Mouse (Mus musculus) heart, adult 2 months (tissue): Measurements from ENCODE around the gene Axin1. TPM values are rescaled to one million over a fixed set of nuclear protein-coding genes. Genes with fewer than 3 reads are reported as not detected.

Experiments
- DNase-seq, 2 experiments: peaks; one replicate each; pipeline ENCODE4 v3.0.0; 2021
- H3K27ac ChIP-seq: fragments of 200-600 bp; 2 replicates; pipeline ENCODE4 v1.8.1; 2022
- H3K27me3 ChIP-seq: fragments of 200-500 bp; 2 replicates; pipeline ENCODE4 v1.6.1; 2012; ENCODE audit warnings: mild to moderate bottlenecking, low read length, inconsistent platforms, mixed read lengths; ENCODE audit not compliant: control insufficient read depth, insufficient read depth
- H3K36me3 ChIP-seq: fragments of 200-500 bp; 2 replicates; pipeline ENCODE4 v1.6.1; 2012; ENCODE audit warnings: low read length, inconsistent platforms; ENCODE audit not compliant: control insufficient read depth, insufficient read depth
- H3K4me1 ChIP-seq: fragments of 200-500 bp; 2 replicates; pipeline ENCODE4 v1.6.1; 2011; ENCODE audit warnings: low read length; ENCODE audit not compliant: control insufficient read depth, insufficient read depth
- H3K4me3 ChIP-seq: fragments of 200-600 bp; 2 replicates; pipeline ENCODE4 v1.8.1; 2022
- H3K79me2 ChIP-seq: fragments of 200-500 bp; replicated peaks from 2 replicates; pipeline ENCODE4 v1.6.1; 2012; ENCODE audit warnings: mild to moderate bottlenecking, inconsistent platforms, low read length, moderate library complexity, mixed read lengths; ENCODE audit not compliant: control insufficient read depth, insufficient read depth
- H3K9ac ChIP-seq: fragments of 200-500 bp; 2 replicates; pipeline ENCODE4 v1.6.1; 2012; ENCODE audit warnings: low read depth, mild to moderate bottlenecking, control low read depth, inconsistent platforms, low read length, mixed read lengths
- CTCF ChIP-seq: fragments of 200-600 bp; IDR thresholded peaks from 2 replicates; pipeline ENCODE4 v1.8.1; 2022; ENCODE audit warnings: antibody characterized with exemption, mild to moderate bottlenecking, moderate library complexity
- EP300 ChIP-seq: fragments of 200-500 bp; IDR thresholded peaks from 2 replicates; pipeline ENCODE4 v1.6.1; 2011; ENCODE audit warnings: low read depth, low read length, control low read depth; ENCODE audit not compliant: insufficient read depth
- POLR2A ChIP-seq: fragments of 200-500 bp; IDR thresholded peaks from 2 replicates; pipeline ENCODE4 v1.6.1; 2011; ENCODE audit warnings: mild to moderate bottlenecking, low read depth, low read length, control low read depth; ENCODE audit not compliant: insufficient read depth
- WGBS: fragments of 180-500 bp; shearing (Covaris S2); methylation state at CpG from one replicate; pipeline ENCODE4 v1.1.7; 2018; 5-methylcytosine and 5-hydroxymethylcytosine counted together
- intact Hi-C: fragments of 180-260 bp; cut with DNase I; formaldehyde crosslinking; loops from one replicate; pipeline ENCODE4 v1.15.1; 2025
- polyA plus RNA-seq: library from polyadenylated mRNA; depleted of rRNA; stranded (reverse); fragments of >200 nt; gene quantifications from 2 replicates; pipeline ENCODE4 v1.2.3, GENCODE M21; 2012
- total RNA-seq, 2 experiments: library from RNA; stranded (reverse); gene quantifications; 2 replicates each; pipeline ENCODE4 v1.2.3; 2021

The Axin1 gene
- total and polyA plus RNA-seq, 3 experiments = 7.6 to 18.2 (median 16.5) TPM

- 2% methylated on average over 57 of the region's 58 CpGs for WGBS
- intact Hi-C loops = loop anchor here (2.0 to 5.0 kb wide), 2 partner anchors 16 to 103 kb away; partner anchors contain the start of genes Fam234a and Mrpl28
Measured at GRCm38 (mm10) chr17:26138901-26139381, 453 bp downstream of the Axin1 start.

GRCm38 (mm10) chr17:26142796-26143195, 4.3 kb downstream of the Axin1 start:
- Histone ChIP-seq H3K36me3 (peaks cover 6% of the 10 kb centered on the region), H3K27me3 (no peaks in the 10 kb centered on the region), H3K4me3 (no peak overlapping the region), H3K79me2 (peaks cover 11% of the 10 kb centered on the region), H3K9ac (no peak overlapping the region), H3K27ac (no peak overlapping the region), H3K4me1 (peaks cover 4% of the 10 kb centered on the region)
- intact Hi-C loops = no loop called here
- 66% methylated on average over 4 of the region's 4 CpGs for WGBS
- DNase-seq = no peak
- no peak for TF ChIP-seq POLR2A
- TF ChIP-seq CTCF = no peak
- no peak for TF ChIP-seq EP300

More at GRCm38 (mm10) chr17:26138901-26139381, 453 bp downstream of the Axin1 start:
- Histone ChIP-seq H3K27me3 (no peaks in the 10 kb centered on the region), H3K79me2 (peaks cover 7% of the 10 kb centered on the region), H3K36me3 (peaks cover 3% of the 10 kb centered on the region; the same call in 1 of the 2 replicates), H3K4me3 (peak overlapping the region; percentile 85), H3K27ac (peak overlapping the region; percentile 83), H3K4me1 (peaks cover 4% of the 10 kb centered on the region), H3K9ac (peak overlapping the region; percentile 95)
- no peak for DNase-seq
- TF ChIP-seq EP300 (no peak), POLR2A (no peak), CTCF (no peak)

GRCm38 (mm10) chr17:26143386-26143785, 4.9 kb downstream of the Axin1 start:
- Histone ChIP-seq H3K9ac (no peak overlapping the region), H3K27me3 (no peaks in the 10 kb centered on the region), H3K27ac (no peak overlapping the region), H3K4me1 (peaks cover 4% of the 10 kb centered on the region), H3K36me3 (peaks cover 6% of the 10 kb centered on the region), H3K79me2 (peaks cover 11% of the 10 kb centered on the region), H3K4me3 (no peak overlapping the region)
- TF ChIP-seq CTCF = no peak
- TF ChIP-seq EP300 = no peak
- TF ChIP-seq POLR2A = no peak
- intact Hi-C loops = no loop called here
- WGBS = 97% methylated on average over 5 of the region's 5 CpGs
- DNase-seq = no peak

GRCm38 (mm10) chr17:26149056-26149455, 10.6 kb downstream of the Axin1 start:
- intact Hi-C loops = no loop called here
- DNase-seq = no peak
- peaks cover 3% of the 10 kb centered on the region; the same call in 1 of the 2 replicates for H3K36me3 ChIP-seq

GRCm38 (mm10) chr17:26151886-26152630, 13.6 kb downstream of the Axin1 start:
- Histone ChIP-seq H3K36me3 (no peaks in the 10 kb centered on the region; the same call in 1 of the 2 replicates), H3K27ac (no peak overlapping the region)

More at GRCm38 (mm10) chr17:26149056-26149455, 10.6 kb downstream of the Axin1 start:
- WGBS = 87% methylated on average over 2 of the region's 2 CpGs
- H3K27ac ChIP-seq = no peak overlapping the region
- peaks cover 12% of the 10 kb centered on the region for H3K79me2 ChIP-seq
- no peaks in the 10 kb centered on the region; the same call in 1 of the 2 replicates for H3K4me1 ChIP-seq
- TF ChIP-seq POLR2A (no peak), EP300 (no peak)
- no peak overlapping the region for H3K4me3 ChIP-seq
- no peaks in the 10 kb centered on the region for H3K27me3 ChIP-seq
- no peak overlapping the region for H3K9ac ChIP-seq

GRCm38 (mm10) chr17:26162736-26163135, 24.2 kb downstream of the Axin1 start:
- Histone ChIP-seq H3K27ac (peak overlapping the region; percentile 37; the same call in 1 of the 2 replicates), H3K79me2 (peaks cover 2% of the 10 kb centered on the region), H3K36me3 (peaks cover 11% of the 10 kb centered on the region), H3K4me3 (no peak overlapping the region), H3K27me3 (no peaks in the 10 kb centered on the region), H3K4me1 (no peaks in the 10 kb centered on the region), H3K9ac (no peak overlapping the region)
- intact Hi-C loops = no loop called here
- no peak for DNase-seq
- WGBS = 56% methylated on average over 1 of the region's 1 CpGs
- TF ChIP-seq EP300 = no peak
- TF ChIP-seq POLR2A = no peak

More at GRCm38 (mm10) chr17:26151886-26152630, 13.6 kb downstream of the Axin1 start:
- no peaks in the 10 kb centered on the region; the same call in 1 of the 2 replicates for H3K4me1 ChIP-seq
- no peak overlapping the region for H3K4me3 ChIP-seq
- H3K27me3 ChIP-seq = no peaks in the 10 kb centered on the region
- DNase-seq = no peak
- intact Hi-C loops = no loop called here
- no peak overlapping the region for H3K9ac ChIP-seq
- TF ChIP-seq CTCF (no peak), EP300 (no peak), POLR2A (no peak)
- WGBS = 93% methylated on average over 2 of the region's 2 CpGs
- peaks cover 9% of the 10 kb centered on the region for H3K79me2 ChIP-seq
